Mouse (Mus musculus): Measurements from ENCODE around the gene Uhrf2.

Uhrf2 gene

GRCm38 (mm10) chr19:30045857-30046256 lies 15.5 kb downstream of the Uhrf2 start:
- in situ Hi-C loops (cut with MboI; ENCODE audit: unreplicated experiment in 2 of 2), result no loop called here

DNA sequence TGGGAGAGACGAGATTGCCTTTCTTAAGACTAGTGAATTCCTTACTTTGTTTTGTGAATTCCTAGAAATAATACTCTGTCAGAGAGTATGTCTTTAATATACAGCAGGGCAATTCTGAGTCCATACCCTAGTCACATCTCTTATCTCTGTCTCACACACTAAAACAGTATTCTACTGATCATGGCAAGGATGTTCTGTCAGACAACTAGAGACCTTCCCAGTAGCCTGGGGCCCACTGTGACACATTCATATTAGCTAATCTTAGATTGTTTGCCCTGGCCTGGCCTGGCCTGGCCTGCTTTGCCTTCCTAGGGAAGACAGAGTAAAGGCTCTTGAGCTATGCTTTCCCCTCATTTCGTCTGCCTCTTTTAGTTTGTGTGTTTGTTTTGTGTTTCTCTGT lies 20.3 kb downstream of the Uhrf2 start:
- in situ Hi-C loops (cut with MboI; ENCODE audit: unreplicated experiment in 2 of 2), result no loop called here

DNA sequence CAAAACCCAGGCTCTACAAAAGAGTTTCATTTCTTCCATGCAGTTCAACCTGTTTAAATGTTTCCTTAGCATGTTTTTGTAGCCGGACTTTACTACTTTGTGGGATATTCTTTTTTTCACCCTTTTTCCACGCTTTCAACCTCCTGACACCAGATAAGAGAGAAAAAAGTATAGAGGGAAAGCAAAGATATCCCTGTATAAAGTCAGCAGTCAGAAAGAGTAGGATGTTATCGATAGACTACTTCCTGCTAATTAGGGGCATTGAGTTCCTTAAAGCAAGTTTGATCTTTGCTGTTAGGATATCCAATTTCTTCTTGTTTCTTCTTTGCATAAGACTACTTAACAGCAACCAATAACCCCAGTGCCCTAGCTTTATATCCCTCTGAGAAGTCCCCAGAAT lies 21.2 kb downstream of the Uhrf2 start:
- in situ Hi-C loops (cut with MboI; ENCODE audit: unreplicated experiment in 2 of 2), result no loop called here

DNA sequence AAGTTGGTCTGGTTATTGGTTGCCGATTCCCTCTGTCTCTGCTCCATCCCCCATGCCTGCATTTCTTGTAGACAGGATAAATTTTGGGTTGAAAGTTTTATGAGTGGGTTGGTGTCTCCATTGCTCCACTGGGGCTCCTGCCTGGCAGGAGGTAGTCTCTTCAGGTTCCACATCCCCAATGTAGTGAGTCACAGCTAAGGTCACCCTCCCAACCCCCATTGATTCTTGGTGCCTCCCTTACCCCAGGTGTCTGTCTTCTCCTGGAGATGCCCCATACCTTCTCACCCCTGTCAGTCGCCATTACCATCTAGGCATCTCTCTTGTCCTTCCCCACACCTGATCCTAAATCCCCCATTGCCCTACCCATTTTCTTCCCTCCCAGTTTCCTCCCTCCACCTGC lies 23.9 kb downstream of the Uhrf2 start:
- in situ Hi-C loops (cut with MboI; ENCODE audit: unreplicated experiment in 2 of 2), result no loop called here

- in situ Hi-C loops (cut with MboI; ENCODE audit: unreplicated experiment in 2 of 2), result no loop called here
Observed at GRCm38 (mm10) chr19:30065797-30066196, 35.5 kb downstream of the Uhrf2 start.

GRCm38 (mm10) chr19:30090163-30090562 lies 59.9 kb downstream of the Uhrf2 start:
- in situ Hi-C loops (cut with MboI; ENCODE audit: unreplicated experiment in 2 of 2), result no loop called here

- in situ Hi-C loops (cut with MboI; ENCODE audit: unreplicated experiment in 2 of 2), result no loop called here
Observed at GRCm38 (mm10) chr19:30091644-30092295, 61.5 kb downstream of the Uhrf2 start.

DNA sequence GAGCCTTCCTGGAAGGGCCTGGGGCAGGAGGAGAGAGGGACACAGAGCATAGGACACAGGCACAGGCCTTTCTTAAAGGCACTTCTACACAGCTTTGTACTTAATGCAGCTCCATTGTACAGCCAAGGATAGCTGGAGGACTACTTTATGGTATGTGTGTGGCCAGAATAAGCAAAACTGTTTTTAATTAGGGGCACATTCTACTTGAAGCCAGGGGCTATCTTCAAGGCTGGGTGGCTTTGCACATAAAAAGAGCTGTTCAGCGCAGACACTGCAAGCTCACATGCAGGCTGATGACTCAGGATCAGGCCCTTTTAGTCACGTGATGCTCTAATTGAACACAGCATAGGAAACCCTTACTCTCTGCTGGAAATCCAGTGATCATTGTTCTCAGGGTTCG lies 65.9 kb downstream of the Uhrf2 start:
- in situ Hi-C loops (cut with MboI; ENCODE audit: unreplicated experiment in 2 of 2), result no loop called here

GRCm38 (mm10) chr19:30097039-30097438 lies 66.7 kb downstream of the Uhrf2 start:
- in situ Hi-C loops (cut with MboI; ENCODE audit: unreplicated experiment in 2 of 2), result no loop called here

DNA sequence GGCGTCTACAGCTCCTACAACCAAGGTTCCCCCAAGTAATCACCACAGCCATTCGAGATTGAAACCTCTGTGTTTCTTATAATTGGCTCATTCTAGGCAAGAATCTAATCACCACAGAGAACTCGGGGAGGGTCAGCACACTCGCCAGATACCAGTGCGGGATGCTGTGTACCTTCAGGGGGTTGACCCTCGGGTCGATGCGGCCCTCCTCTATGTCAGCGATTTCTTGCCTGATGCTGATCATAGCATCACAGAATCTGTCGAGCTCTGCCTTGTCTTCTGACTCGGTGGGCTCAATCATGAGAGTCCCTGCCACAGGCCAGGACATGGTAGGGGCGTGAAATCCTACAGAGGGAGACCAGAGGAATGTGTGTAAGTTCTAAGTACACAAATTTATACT lies 70.3 kb downstream of the Uhrf2 start:
- in situ Hi-C loops (cut with MboI; ENCODE audit: unreplicated experiment in 2 of 2), result no loop called here

DNA sequence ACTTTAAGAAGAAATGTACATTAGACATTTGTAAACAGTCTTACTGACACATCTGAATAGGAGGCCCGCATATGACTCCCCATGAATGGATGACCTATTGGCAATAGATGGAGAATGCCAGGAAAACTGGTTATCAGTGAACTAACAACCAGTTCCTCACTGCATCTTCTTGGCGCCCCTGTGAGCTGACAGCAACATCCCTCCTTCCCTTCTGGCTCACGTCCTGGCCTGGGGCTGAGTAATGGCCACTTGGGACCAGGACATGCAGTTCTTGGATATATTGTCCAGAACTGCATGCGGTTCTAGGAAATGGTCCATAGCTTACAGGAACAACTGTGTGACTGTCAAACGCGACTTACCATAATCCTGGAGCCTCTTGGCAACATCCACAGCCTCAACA lies 72.3 kb downstream of the Uhrf2 start:
- in situ Hi-C loops (cut with MboI; ENCODE audit: unreplicated experiment in 2 of 2), result no loop called here

GRCm38 (mm10) chr19:30105045-30105842 lies 74.9 kb downstream of the Uhrf2 start:
- in situ Hi-C loops (cut with MboI; ENCODE audit: unreplicated experiment in 2 of 2), result no loop called here

DNA sequence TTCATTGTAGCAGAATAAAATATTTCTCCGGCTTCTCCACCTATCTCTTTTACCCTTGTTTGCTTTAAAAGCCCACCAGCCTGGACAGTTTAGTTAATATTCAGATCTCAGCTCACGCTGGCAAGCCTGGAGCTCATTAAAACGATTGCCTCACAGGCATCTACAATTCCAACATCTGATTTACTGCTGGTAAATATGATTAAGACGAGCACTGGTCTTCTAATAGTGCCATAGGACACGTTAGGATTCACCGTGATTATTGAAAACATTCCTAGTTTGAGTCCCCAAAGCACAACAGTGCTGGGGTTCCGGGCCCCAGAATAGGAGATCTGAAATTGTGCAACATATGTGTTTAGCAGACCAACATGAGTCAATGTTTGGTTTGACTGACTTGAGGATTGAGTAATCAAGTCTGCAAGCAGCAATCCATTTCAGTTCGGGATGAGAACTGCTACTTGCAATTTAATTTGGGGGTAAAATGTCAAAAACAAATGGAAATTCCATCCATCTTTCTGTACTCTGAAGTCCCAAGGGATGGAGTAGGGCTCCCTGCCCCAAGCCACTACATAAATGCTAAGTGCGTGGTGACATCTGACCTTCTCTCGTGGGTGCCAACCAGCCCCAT lies 77.0 kb downstream of the Uhrf2 start:
- in situ Hi-C loops (cut with MboI; ENCODE audit: unreplicated experiment in 2 of 2), result no loop called here

GRCm38 (mm10) chr19:30108616-30109015 lies 78.3 kb downstream of the Uhrf2 start:
- in situ Hi-C loops (cut with MboI; ENCODE audit: unreplicated experiment in 2 of 2), result no loop called here

DNA sequence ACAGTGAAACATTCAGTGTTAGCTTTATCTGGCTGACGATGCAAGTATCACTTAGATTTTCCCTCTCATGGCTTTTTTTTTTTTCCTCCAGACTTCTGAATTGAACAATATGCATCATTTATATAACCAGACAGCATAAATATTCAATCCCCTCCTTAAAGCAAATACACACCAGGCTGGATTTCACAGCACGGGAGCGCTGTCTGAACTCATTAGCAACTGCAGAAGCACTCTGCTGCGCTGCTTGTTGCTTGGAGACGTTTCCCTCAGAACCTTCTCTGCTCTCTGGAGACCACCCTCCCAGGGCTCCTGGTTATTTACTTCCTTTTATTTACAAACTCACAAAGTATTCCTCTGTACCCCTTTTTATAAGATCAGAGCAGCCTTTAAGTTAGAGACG lies 78.8 kb downstream of the Uhrf2 start:
- in situ Hi-C loops (cut with MboI; ENCODE audit: unreplicated experiment in 2 of 2), result no loop called here

GRCm38 (mm10) chr19:30111421-30111820 lies 81.1 kb downstream of the Uhrf2 start:
- in situ Hi-C loops (cut with MboI; ENCODE audit: unreplicated experiment in 2 of 2), result no loop called here

GRCm38 (mm10) chr19:30112961-30113688 lies 82.8 kb downstream of the Uhrf2 start:
- in situ Hi-C loops (cut with MboI; ENCODE audit: unreplicated experiment in 2 of 2), result no loop called here

DNA sequence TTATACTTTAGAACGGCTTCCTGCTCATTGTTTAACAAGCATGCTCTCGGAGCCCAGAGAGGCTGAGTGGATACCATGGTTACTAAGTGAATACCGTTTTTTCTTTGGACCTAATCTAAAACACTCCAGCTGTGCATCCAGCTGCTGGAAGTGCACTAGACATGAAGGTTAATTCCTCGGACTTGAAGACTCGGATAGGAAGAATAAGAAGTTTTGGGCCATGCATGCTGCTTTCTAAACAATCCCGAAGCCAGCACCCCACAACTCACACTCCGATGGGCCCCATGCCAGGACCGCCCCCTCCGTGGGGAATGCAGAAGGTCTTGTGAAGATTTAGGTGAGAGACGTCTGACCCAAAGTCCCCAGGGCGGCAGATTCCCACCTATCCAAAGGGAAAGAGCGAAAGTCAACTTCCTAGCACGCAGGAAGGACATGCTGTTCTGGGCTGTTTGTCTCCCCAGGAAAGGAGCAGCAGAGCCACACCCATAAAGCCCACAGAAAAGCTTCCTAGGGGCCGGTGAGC lies 84.7 kb downstream of the Uhrf2 start:
- in situ Hi-C loops (cut with MboI; ENCODE audit: unreplicated experiment in 2 of 2), result no loop called here

DNA sequence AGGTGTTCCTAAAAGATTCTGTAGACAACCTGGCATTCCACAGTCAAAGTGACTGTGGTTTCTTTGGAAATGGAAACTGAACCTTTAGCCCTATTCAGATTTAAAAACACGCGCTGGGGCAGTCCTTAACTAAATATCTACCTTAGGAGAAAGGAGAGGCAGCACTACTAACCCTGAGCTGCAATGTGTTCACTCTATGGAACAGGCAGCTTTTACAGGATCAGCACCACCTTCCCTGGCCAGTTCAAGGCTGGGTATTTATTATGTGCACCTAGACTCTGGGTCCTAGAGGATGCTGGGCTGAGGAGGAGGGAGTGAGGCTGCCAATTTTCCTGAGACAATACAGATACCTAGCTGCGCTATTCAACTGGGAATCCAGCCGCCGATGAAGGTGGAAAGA lies 85.3 kb downstream of the Uhrf2 start:
- in situ Hi-C loops (cut with MboI; ENCODE audit: unreplicated experiment in 2 of 2), result no loop called here

DNA sequence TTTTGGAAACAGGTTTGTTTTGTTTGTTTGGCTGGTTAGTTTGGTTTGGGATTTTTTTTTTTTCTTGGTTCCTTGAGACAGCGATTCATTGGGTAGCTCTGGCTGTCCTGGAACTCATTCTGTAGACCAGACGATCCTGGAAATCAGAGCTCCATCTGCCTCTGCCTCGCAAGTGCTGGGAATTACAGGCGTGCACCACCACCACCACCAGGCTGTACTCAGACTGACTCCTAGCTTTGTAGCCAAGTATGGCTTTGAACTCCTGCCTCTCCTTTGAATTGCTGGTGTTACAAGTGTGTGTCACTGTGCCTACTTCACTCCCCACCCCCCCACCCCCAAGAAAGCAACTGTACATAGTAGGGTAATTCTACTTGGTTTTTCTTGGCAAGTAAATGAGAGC lies 86.9 kb downstream of the Uhrf2 start:
- in situ Hi-C loops (cut with MboI; ENCODE audit: unreplicated experiment in 2 of 2), result no loop called here

GRCm38 (mm10) chr19:30117775-30118174 lies 87.5 kb downstream of the Uhrf2 start:
- in situ Hi-C loops (cut with MboI; ENCODE audit: unreplicated experiment in 2 of 2), result no loop called here
